Mouse (Mus musculus) megakaryocyte, embryonic 14.5 days (primary cell): Measurements from ENCODE around the gene Cenpp.

ENCODE experiments used
- FLI1 ChIP-seq: IDR thresholded peaks from 2 replicates; pipeline ENCODE4 v1.6.1; 2012; ENCODE audit warnings: low read length, inconsistent platforms, mixed read lengths
- GATA1 ChIP-seq: IDR thresholded peaks from 3 replicates; pipeline ENCODE4 v1.6.1; 2012; ENCODE audit warnings: mixed read lengths, low read length, inconsistent platforms, borderline replicate concordance

GRCm38 (mm10) chr13:49428042-49428675 is 224.4 kb downstream of the Cenpp start:
- TF ChIP-seq FLI1 (no peak), GATA1 (no peak)
